In genomic region chr9:20383659-20384058, GRCm38 (mm10) we compare ENCODE assay signal across 10 mouse cellular contexts. TPM values are rescaled to one million over a fixed set of nuclear protein-coding genes. Genes with fewer than 3 reads are reported as not detected.
DNase-seq lines count a peak whose midpoint lies in the region; ATAC-seq and TF ChIP-seq lines count a peak whose summit lies in the region.
"Had no signal": no experiment of that assay in that cellular context is flagged by ENCODE, and none has a peak within 500 bp of the region (broad histone marks: within the 10 kb centered on the region; RNA-seq: fewer than 3 reads in every experiment).

No protein-coding gene starts in this region.

- no peak overlapping the region for H3K9ac ChIP-seq in forebrain, embryonic 11.5 days (ENCODE audit: low read length)
- no peak overlapping the region for H3K9ac ChIP-seq in lung, embryonic 16.5 days (ENCODE audit: low read length)
- no peak overlapping the region for H3K9ac ChIP-seq in kidney, postnatal 0 days (ENCODE audit: low read depth, low read length)
- H3K9ac ChIP-seq in stomach, embryonic 15.5 days, result no peak overlapping the region

- H3K9me3 ChIP-seq in forebrain, embryonic 10.5 days, result peaks cover 27% of the 10 kb centered on the region
- no peaks in the 10 kb centered on the region for H3K9me3 ChIP-seq in forebrain, embryonic 11.5 days (ENCODE audit: control insufficient read depth, low read length)
- no peaks in the 10 kb centered on the region for H3K9me3 ChIP-seq in lung, embryonic 16.5 days (ENCODE audit: control insufficient read depth, low read length)
- no peaks in the 10 kb centered on the region for H3K9me3 ChIP-seq in kidney, postnatal 0 days (replicated peaks; ENCODE audit: low read length)
- H3K9me3 ChIP-seq in stomach, embryonic 15.5 days, result no peaks in the 10 kb centered on the region

- TF ChIP-seq CTCF in kidney, postnatal 0 days (IDR thresholded peaks at IDR 0.05; ENCODE audit: low read depth), result no peak

- WGBS in forebrain, embryonic 10.5 days, result 96% methylated on average over 7 of the region's 7 CpGs
- 94% methylated on average over 7 of the region's 7 CpGs for WGBS in forebrain, embryonic 11.5 days
- whole genome bisulfite sequencing in lung, embryonic 16.5 days, result 75% methylated on average over 7 of the region's 7 CpGs
- WGBS in kidney, postnatal 0 days, result 72% methylated on average over 7 of the region's 7 CpGs
- 81% methylated on average over 7 of the region's 7 CpGs for WGBS in stomach, embryonic 15.5 days

- H3K36me3 ChIP-seq in forebrain, embryonic 10.5 days (replicated peaks), result no peaks in the 10 kb centered on the region
- no peaks in the 10 kb centered on the region for H3K36me3 ChIP-seq in forebrain, embryonic 11.5 days (ENCODE audit: control insufficient read depth, insufficient read depth, low read length)
- no peaks in the 10 kb centered on the region for H3K36me3 ChIP-seq in lung, embryonic 16.5 days (ENCODE audit: control insufficient read depth, insufficient read depth, low read length)
- no peaks in the 10 kb centered on the region for H3K36me3 ChIP-seq in kidney, postnatal 0 days (ENCODE audit: insufficient read depth, low read length)
- H3K36me3 ChIP-seq in stomach, embryonic 15.5 days, result no peaks in the 10 kb centered on the region

- peak overlapping the region; percentile 65 for H3K4me3 ChIP-seq in forebrain, embryonic 10.5 days
- H3K4me3 ChIP-seq in forebrain, embryonic 11.5 days (ENCODE audit: low read depth, low read length), result no peak overlapping the region
- H3K4me3 ChIP-seq in lung, embryonic 16.5 days (ENCODE audit: low read length), result peak overlapping the region; percentile 14; the same call in 1 of the 2 replicates
- H3K4me3 ChIP-seq in kidney, postnatal 0 days (replicated peaks; ENCODE audit: low read depth, low read length), result peak overlapping the region; percentile 48; the same call in 1 of the 2 replicates
- H3K4me3 ChIP-seq in stomach, embryonic 15.5 days (replicated peaks), result no peak overlapping the region

- H3K4me1 ChIP-seq in forebrain, embryonic 10.5 days, result peaks cover 11% of the 10 kb centered on the region
- no peaks in the 10 kb centered on the region for H3K4me1 ChIP-seq in forebrain, embryonic 11.5 days (replicated peaks; ENCODE audit: control insufficient read depth, insufficient read depth, low read length)
- peaks cover 7% of the 10 kb centered on the region; the same call in 1 of the 2 replicates for H3K4me1 ChIP-seq in lung, embryonic 16.5 days (replicated peaks; ENCODE audit: control insufficient read depth, insufficient read depth, low read length)
- 0 out of 2 replicates have a peak, but pooled peaks cover 9% of the 10 kb centered on the region for H3K4me1 ChIP-seq in kidney, postnatal 0 days (replicated peaks; ENCODE audit: insufficient read depth, low read length)
- H3K4me1 ChIP-seq in stomach, embryonic 15.5 days, result no peaks in the 10 kb centered on the region

- H3K27me3 ChIP-seq in forebrain, embryonic 10.5 days (ENCODE audit: poor library complexity, severe bottlenecking), result no peaks in the 10 kb centered on the region
- H3K27me3 ChIP-seq in forebrain, embryonic 11.5 days (ENCODE audit: control insufficient read depth, insufficient read depth, low read length), result no peaks in the 10 kb centered on the region
- H3K27me3 ChIP-seq in lung, embryonic 16.5 days (ENCODE audit: control insufficient read depth, insufficient read depth, low read depth, low read length), result no peaks in the 10 kb centered on the region
- H3K27me3 ChIP-seq in kidney, postnatal 0 days (ENCODE audit: insufficient read depth, low read length), result no peaks in the 10 kb centered on the region
- H3K27me3 ChIP-seq in stomach, embryonic 15.5 days (replicated peaks), result no peaks in the 10 kb centered on the region

- ATAC-seq in forebrain, embryonic 11.5 days (replicated peaks; ENCODE audit: low FRiP score), result no peak
- no peak for ATAC-seq in lung, embryonic 16.5 days (ENCODE audit: low read depth)
- ATAC-seq in kidney, postnatal 0 days (replicated peaks; ENCODE audit: low FRiP score, low read depth), result no peak
- ATAC-seq in stomach, embryonic 15.5 days (ENCODE audit: insufficient read depth, low FRiP score, low read depth), result no peak

- no peak overlapping the region for H3K27ac ChIP-seq in forebrain, embryonic 10.5 days
- no peak overlapping the region for H3K27ac ChIP-seq in forebrain, embryonic 11.5 days (ENCODE audit: low read depth, low read length)
- H3K27ac ChIP-seq in lung, embryonic 16.5 days (ENCODE audit: low read length), result no peak overlapping the region
- no peak overlapping the region for H3K27ac ChIP-seq in kidney, postnatal 0 days
- no peak overlapping the region for H3K27ac ChIP-seq in stomach, embryonic 15.5 days
- H3K27ac ChIP-seq: left cerebral cortex, adult 2 months had no signal

- H3K4me2 ChIP-seq in forebrain, embryonic 11.5 days (ENCODE audit: low read depth, low read length, severe bottlenecking), result no peak overlapping the region
- H3K4me2 ChIP-seq in lung, embryonic 16.5 days (ENCODE audit: low read depth, low read length), result peak overlapping the region; percentile 91
- peak overlapping the region; percentile 50 for H3K4me2 ChIP-seq in kidney, postnatal 0 days (ENCODE audit: low read length)
- H3K4me2 ChIP-seq in stomach, embryonic 15.5 days, result 0 out of 2 replicates have a peak overlapping the region, but pooled peaks have one; percentile 87

- DNase-seq in forebrain, embryonic 10.5 days (ENCODE audit: extremely low spot score, low spot score), result no peak
- DNase-seq in forebrain, embryonic 11.5 days (ENCODE audit: low spot score), result no peak
- DNase-seq in lung, postnatal 14 days, result no peak
- no peak for DNase-seq in kidney, postnatal 0 days (ENCODE audit: low spot score)
- no peak for DNase-seq in right cerebral cortex, adult 18-20 months
- no peak for DNase-seq in cerebellum, adult 9-10 months
- DNase-seq: gastrocnemius, postnatal 36 days had no signal

RNA-seq across cellular contexts. Expression of gene Zfp560, which starts 1.3 kb away (rescaled TPM):
- polyA plus RNA-seq in forebrain, embryonic 10.5 days (2016; fragmentation: Nextera tagmentation; extraction: Ambion mirVana), result 27.7 and 30.6 TPM in 2 replicates
- 31.9 and 35.1 TPM in 2 replicates for polyA plus RNA-seq in forebrain, embryonic 11.5 days (2014; fragmentation: Nextera tagmentation; extraction: Ambion mirVana)
- 38.5 and 40.0 TPM in 2 replicates for polyA plus RNA-seq in lung, embryonic 16.5 days (2015; fragmentation: Nextera tagmentation; extraction: Ambion mirVana)
- 46.2 and 60.2 TPM in 2 replicates for polyA plus RNA-seq in kidney, postnatal 0 days (2015; fragmentation: Nextera tagmentation; extraction: Ambion mirVana)
- polyA plus RNA-seq in stomach, embryonic 15.5 days (2015; fragmentation: Nextera tagmentation; extraction: Ambion mirVana), result 30.5 and 33.9 TPM in 2 replicates

RNA-seq across cellular contexts. Expression of gene Olfr18, which starts 47.8 kb away (rescaled TPM):
- not detected in 2 replicates for polyA plus RNA-seq in forebrain, embryonic 10.5 days (2016; fragmentation: Nextera tagmentation; extraction: Ambion mirVana)
- polyA plus RNA-seq in forebrain, embryonic 11.5 days (2014; fragmentation: Nextera tagmentation; extraction: Ambion mirVana), result not detected in 2 replicates
- polyA plus RNA-seq in lung, embryonic 16.5 days (2015; fragmentation: Nextera tagmentation; extraction: Ambion mirVana), result not detected in 2 replicates
- not detected in 2 replicates for polyA plus RNA-seq in kidney, postnatal 0 days (2015; fragmentation: Nextera tagmentation; extraction: Ambion mirVana)
- 0.08 TPM in 1 of 2 replicates, not detected in the other for polyA plus RNA-seq in stomach, embryonic 15.5 days (2015; fragmentation: Nextera tagmentation; extraction: Ambion mirVana)

Comparison
In these comparisons a context has a peak if more than half of its experiments do, and no peak if none do; other contexts are left out.
1. H3K4me3 ChIP-seq: peak in forebrain, embryonic 10.5 days (single experiment), lung, embryonic 16.5 days (single experiment) and kidney, postnatal 0 days (single experiment); none in forebrain, embryonic 11.5 days (single experiment) and stomach, embryonic 15.5 days (single experiment).